Mouse (Mus musculus): ENCODE measurements around the gene Dtx2.

DNA sequence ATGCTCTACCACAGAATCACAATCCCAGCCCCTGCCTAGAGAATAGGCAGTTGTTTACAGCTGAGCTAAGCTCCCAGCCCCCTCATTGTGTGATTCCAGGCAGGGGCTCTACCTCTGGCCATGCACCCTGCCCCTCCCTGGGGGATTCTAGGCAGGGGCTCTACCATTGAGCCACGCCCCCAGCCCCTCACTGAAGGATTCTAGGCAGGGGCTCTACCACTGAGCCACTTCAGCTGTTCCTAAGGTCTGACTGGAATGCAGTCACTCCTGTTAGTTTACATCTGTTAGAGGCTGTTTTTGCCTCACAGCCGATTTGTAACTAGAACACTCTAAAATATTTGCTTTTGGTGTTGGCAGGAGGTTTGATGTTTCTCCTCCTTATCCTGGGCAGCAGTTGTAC lies 7.7 kb downstream of the Dtx2 start:
- TF ChIP-seq CTCF (IDR thresholded peaks at IDR 0.05; ENCODE audit: extremely low read depth, insufficient read depth, insufficient read length, insufficient replicate concordance) (no peak), POLR2A (IDR thresholded peaks at IDR 0.05; ENCODE audit: low read depth, low read length) (no peak)

Data from spleen, adult 2 months (tissue).